ENCODE assay signal across 10 mouse cellular contexts in the genomic region with DNA sequence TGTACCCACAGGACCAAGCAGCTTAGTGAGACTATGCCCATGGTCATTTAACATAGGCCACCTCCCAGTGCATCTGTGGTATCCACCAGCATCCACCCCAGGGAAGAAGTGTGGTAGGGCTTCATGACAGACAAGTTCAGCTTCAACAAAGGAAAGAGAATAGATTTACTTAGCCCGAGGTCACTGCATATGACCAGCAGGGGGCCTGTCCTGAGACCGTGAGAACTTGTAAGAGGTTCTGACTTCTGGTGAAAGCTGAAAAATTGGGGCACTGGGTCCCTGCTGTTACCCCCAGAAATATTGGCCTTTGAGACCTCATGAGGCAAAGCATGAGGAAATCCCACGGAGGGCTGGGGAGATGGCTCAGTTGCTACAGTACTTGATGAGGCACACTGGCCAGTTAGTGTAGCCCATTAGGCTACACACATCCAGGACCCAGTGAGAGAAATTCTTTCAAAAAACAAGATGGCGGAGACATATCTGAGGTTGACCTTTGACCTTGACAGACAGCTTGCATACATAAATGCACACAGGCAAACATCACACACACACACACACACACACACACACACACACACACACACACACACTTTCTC. TPM values are rescaled to one million over a fixed set of nuclear protein-coding genes. Genes with fewer than 3 reads are reported as not detected.
A peak's percentile ranks its signal among the peaks of the same experiment; 100 is the strongest.
DNase-seq lines count a peak whose midpoint lies in the region; ATAC-seq lines count a peak whose summit lies in the region.
"Had no signal": no experiment of that assay in that cellular context is flagged by ENCODE, and none has a peak within 500 bp of the region (broad histone marks: within the 10 kb centered on the region; RNA-seq: fewer than 3 reads in every experiment).

No protein-coding gene starts in this region.

- no peak overlapping the region for H3K4me3 ChIP-seq in intestine, embryonic 16.5 days (ENCODE audit: low read length)
- H3K4me3 ChIP-seq: embryonic facial prominence, embryonic 13.5 days; liver, embryonic 15.5 days had no signal

- H3K9me3 ChIP-seq in intestine, embryonic 16.5 days (ENCODE audit: control insufficient read depth, low read length), result no peaks in the 10 kb centered on the region
- H3K9me3 ChIP-seq: embryonic facial prominence, embryonic 13.5 days; liver, embryonic 15.5 days had no signal

- DNase-seq in adrenal gland, adult (ENCODE audit: inconsistent age in 2 of 2, low spot score in 1 of 2), result peak; percentile 26 to 66
- DNase-seq in adrenal gland, postnatal 4 days (ENCODE audit: low spot score in 2 of 2), result no peak
- peak; percentile 15 for DNase-seq in ovary, postnatal 36 days (ENCODE audit: low spot score)
- no peak for DNase-seq in ovary, postnatal 14 days (ENCODE audit: low spot score)
- DNase-seq in lung, postnatal 36 days, result peak; percentile 72
- no peak for DNase-seq in layer of hippocampus, postnatal 14 days (ENCODE audit: low spot score in 2 of 2)

- peak; percentile 42; the same call in 1 of the 2 replicates for ATAC-seq in intestine, embryonic 16.5 days
- ATAC-seq in erythroid progenitor cell, adult 5-6 weeks (replicated peaks; ENCODE audit: low FRiP score, poor library complexity, severe bottlenecking), result no peak

- H3K9ac ChIP-seq in intestine, embryonic 16.5 days (ENCODE audit: low read depth, low read length), result no peak overlapping the region
- H3K9ac ChIP-seq: embryonic facial prominence, embryonic 13.5 days; liver, embryonic 15.5 days had no signal

- H3K27me3 ChIP-seq in intestine, embryonic 16.5 days (replicated peaks; ENCODE audit: control insufficient read depth, insufficient read depth, low read length), result no peaks in the 10 kb centered on the region
- H3K27me3 ChIP-seq: embryonic facial prominence, embryonic 13.5 days; liver, embryonic 15.5 days had no signal

- H3K4me1 ChIP-seq in intestine, embryonic 16.5 days (ENCODE audit: control insufficient read depth, insufficient read depth, low read length), result peaks cover 3% of the 10 kb centered on the region; the same call in 1 of the 2 replicates
- H3K4me1 ChIP-seq: liver, embryonic 15.5 days had no signal

- H3K4me2 ChIP-seq in intestine, embryonic 16.5 days (ENCODE audit: low read depth, low read length), result no peak overlapping the region
- H3K4me2 ChIP-seq: embryonic facial prominence, embryonic 13.5 days; liver, embryonic 15.5 days had no signal

- H3K36me3 ChIP-seq in intestine, embryonic 16.5 days (ENCODE audit: control insufficient read depth, insufficient read depth, low read length), result no peaks in the 10 kb centered on the region
- H3K36me3 ChIP-seq: embryonic facial prominence, embryonic 13.5 days; liver, embryonic 15.5 days had no signal

- no peak overlapping the region for H3K27ac ChIP-seq in intestine, embryonic 16.5 days (ENCODE audit: low read length)
- H3K27ac ChIP-seq: embryonic facial prominence, embryonic 13.5 days; liver, embryonic 15.5 days had no signal

- 82% methylated on average over 4 of the region's 4 CpGs for WGBS in intestine, embryonic 16.5 days

RNA-seq across cellular contexts. Expression of a gene that starts 34.0 kb away (rescaled TPM):
- 1 to 10 TPM; 2.0 to 9.2 TPM for total RNA-seq in adrenal gland, postnatal 4 days (2021)
- 7.5 and 7.6 TPM in 2 replicates for polyA plus RNA-seq in intestine, embryonic 16.5 days (2015; fragmentation: Nextera tagmentation; extraction: Ambion mirVana)
- not detected in 2 replicates for total RNA-seq in erythroid progenitor cell, adult 5-6 weeks (2015; ENCODE audit: low replicate concordance)
- not detected in 2 replicates for total RNA-seq in erythroid progenitor cell, adult 5-6 weeks (2017; ENCODE audit: low replicate concordance)
- 10 to 100 TPM; 10.1 to 16.6 TPM for total RNA-seq in layer of hippocampus, postnatal 14 days (2021)

Comparison
In these comparisons a context has a peak if more than half of its experiments do, and no peak if none do; other contexts are left out.
1. DNase-seq: peak in adrenal gland, adult (2 of 2), ovary, postnatal 36 days (single experiment) and lung, postnatal 36 days (single experiment); none in adrenal gland, postnatal 4 days (0 of 2), ovary, postnatal 14 days (single experiment) and layer of hippocampus, postnatal 14 days (0 of 2).